Mouse (Mus musculus) liver, embryonic 14.5 days (tissue): ENCODE results near the gene Cdkl5.

Experiments
- CTCF ChIP-seq: IDR thresholded peaks from 2 replicates; pipeline ENCODE4 v1.5.1; 2016; ENCODE audit warnings: antibody characterized with exemption, low read depth, control low read depth
- EP300 ChIP-seq: IDR thresholded peaks from 2 replicates; pipeline ENCODE4 v1.6.1; 2016; ENCODE audit warnings: antibody characterized with exemption, low read depth

DNA sequence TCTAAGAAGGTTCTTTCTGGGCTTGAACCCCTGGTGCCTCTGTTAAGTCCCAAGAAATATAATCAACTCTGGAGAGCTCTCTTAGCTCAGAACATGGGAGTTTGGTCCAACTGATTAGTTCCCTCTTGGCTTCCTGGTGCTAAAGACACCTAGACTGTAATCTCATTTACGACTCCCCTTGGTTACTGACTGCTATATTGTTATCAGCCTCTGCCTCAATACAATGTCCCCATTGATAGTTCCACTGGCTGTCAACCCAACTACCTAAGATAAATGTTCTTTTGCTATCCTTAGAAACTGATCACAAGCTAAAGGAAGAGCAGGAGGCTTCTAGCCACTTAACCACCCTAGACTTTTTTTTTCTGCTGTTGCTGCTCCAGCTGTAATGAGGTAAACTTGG lies 102.4 kb downstream of the Cdkl5 start:
- no peak for TF ChIP-seq CTCF
- TF ChIP-seq EP300 = peak; percentile 54
